Mouse (Mus musculus) retina, postnatal 1 day (tissue): ENCODE measurements around the gene Abca8b.
"Not testable (repeated sequence)": the region's sequence is repeated elsewhere in the genome, so short reads cannot be mapped to it uniquely, and the experiment has no call there.

Experiments
- DNase-seq: peaks from one replicate; pipeline ENCODE4 v3.0.0-alpha.2; 2012

Gene Abca8b

GRCm38 (mm10) chr11:109995624-109996023 is at the start of gene Abca8b:
Gene Abca8b, minus strand, starts transcription at chr11:109995845.
- peak; percentile 84 for DNase-seq

- no peak for DNase-seq
Measured at GRCm38 (mm10) chr11:110037795-110038194, 42.1 kb upstream of the Abca8b start.

GRCm38 (mm10) chr11:110028913-110029695 is 33.5 kb upstream of the Abca8b start:
- DNase-seq, result no peak

GRCm38 (mm10) chr11:110010836-110011546 is 15.3 kb upstream of the Abca8b start:
- DNase-seq, result no peak

- DNase-seq, result peak; percentile 44
Measured at GRCm38 (mm10) chr11:109995013-109995412, 632 bp downstream of the Abca8b start.

- DNase-seq, result no peak
Measured at GRCm38 (mm10) chr11:109994014-109994413, 1.6 kb downstream of the Abca8b start.

- no peak for DNase-seq
Measured at GRCm38 (mm10) chr11:109991270-109991669, 4.4 kb downstream of the Abca8b start.

GRCm38 (mm10) chr11:109990256-109990655 is 5.4 kb downstream of the Abca8b start:
- no peak for DNase-seq

GRCm38 (mm10) chr11:109988164-109988563 is 7.5 kb downstream of the Abca8b start:
- no peak for DNase-seq

- not testable (repeated sequence) for DNase-seq
Measured at GRCm38 (mm10) chr11:109987460-109988072, 8.1 kb downstream of the Abca8b start.

GRCm38 (mm10) chr11:109981872-109982271 is 13.8 kb downstream of the Abca8b start:
- DNase-seq, result peak; percentile 47

- no peak for DNase-seq
Measured at GRCm38 (mm10) chr11:109970521-109970920, 25.1 kb downstream of the Abca8b start.

- peak; percentile 21 for DNase-seq
Measured at GRCm38 (mm10) chr11:109961495-109962492, 33.9 kb downstream of the Abca8b start.

GRCm38 (mm10) chr11:109955185-109955584 is 40.5 kb downstream of the Abca8b start:
- DNase-seq, result no peak

GRCm38 (mm10) chr11:109936915-109937314 is 58.7 kb downstream of the Abca8b start:
- no peak for DNase-seq

GRCm38 (mm10) chr11:109933207-109933606 is 62.4 kb downstream of the Abca8b start:
- DNase-seq, result not testable (repeated sequence)

GRCm38 (mm10) chr11:109928489-109928888 is 67.2 kb downstream of the Abca8b start:
- peak; percentile 90 for DNase-seq

- no peak for DNase-seq
Measured at GRCm38 (mm10) chr11:109926718-109927680, 68.6 kb downstream of the Abca8b start.

- no peak for DNase-seq
Measured at GRCm38 (mm10) chr11:109922236-109922635, 73.4 kb downstream of the Abca8b start.

GRCm38 (mm10) chr11:109919480-109919879 is 76.2 kb downstream of the Abca8b start:
- DNase-seq, result no peak

GRCm38 (mm10) chr11:109916654-109917053 is 79.0 kb downstream of the Abca8b start:
- no peak for DNase-seq
